Mouse (Mus musculus): ENCODE data around the gene St6gal1. TPM values are rescaled to one million over a fixed set of nuclear protein-coding genes. Genes with fewer than 3 reads are reported as not detected.

St6gal1 gene
- 14.8 and 28.0 TPM in 2 replicates for polyA plus RNA-seq (2012; ENCODE audit: low replicate concordance)

DNA sequence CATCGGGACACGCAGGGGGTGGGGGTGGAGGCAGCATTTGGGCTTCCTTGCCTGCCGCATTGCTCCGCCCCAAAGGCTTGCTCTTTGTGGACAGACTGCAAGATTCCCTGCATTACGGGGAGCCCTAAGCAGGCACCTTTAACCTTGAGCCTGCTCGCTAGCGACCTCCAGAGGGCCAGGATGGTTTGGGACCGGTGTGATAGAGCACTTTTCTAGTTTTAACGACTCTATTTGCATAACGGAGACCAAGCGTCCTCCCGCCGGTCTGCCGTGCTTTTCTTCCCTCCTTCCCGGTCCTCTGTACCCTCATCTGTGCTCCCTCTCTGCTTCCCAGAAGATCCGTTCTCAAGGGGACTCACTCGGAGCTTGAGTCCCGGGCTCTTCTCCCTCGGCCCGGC lies at the start of gene St6gal1:
St6gal1 (plus strand) TSS at position 70 of the 398 bp plus-strand sequence.

Other genes with a start within 250 kb of the St6gal1 start
- not detected in 2 replicates for gene Kng2, start 195.3 kb upstream of the St6gal1 start, polyA plus RNA-seq (2012; ENCODE audit: low replicate concordance)
- not detected in 2 replicates for gene Kng1, start 166.9 kb upstream of the St6gal1 start, polyA plus RNA-seq (2012; ENCODE audit: low replicate concordance)
- gene Eif4a2, start 117.3 kb upstream of the St6gal1 start, polyA plus RNA-seq (2012; ENCODE audit: low replicate concordance), result 1.2 and 11.1 TPM in 2 replicates
- 1.8 and 23.6 TPM in 2 replicates for gene Rfc4, start 97.0 kb upstream of the St6gal1 start, polyA plus RNA-seq (2012; ENCODE audit: low replicate concordance)
- gene Adipoq, start 78.2 kb upstream of the St6gal1 start, polyA plus RNA-seq (2012; ENCODE audit: low replicate concordance), result 0.32 TPM in 1 of 2 replicates, not detected in the other
- not detected in 2 replicates for gene Rtp1, start 204.4 kb downstream of the St6gal1 start, polyA plus RNA-seq (2012; ENCODE audit: low replicate concordance)

Measured in leukemia stem cell, adult 10-12 weeks (primary cell).